Mouse (Mus musculus) monocyte, adult 2 months (primary cell): ENCODE results near the gene Pde7b.

ENCODE experiments used
- DNase-seq, 2 experiments: peaks; one replicate each; pipeline ENCODE4 v3.0.0; 2022; ENCODE audit warnings: low spot score in 2 of 2, low read depth in 1 of 2

Gene Pde7b

DNA sequence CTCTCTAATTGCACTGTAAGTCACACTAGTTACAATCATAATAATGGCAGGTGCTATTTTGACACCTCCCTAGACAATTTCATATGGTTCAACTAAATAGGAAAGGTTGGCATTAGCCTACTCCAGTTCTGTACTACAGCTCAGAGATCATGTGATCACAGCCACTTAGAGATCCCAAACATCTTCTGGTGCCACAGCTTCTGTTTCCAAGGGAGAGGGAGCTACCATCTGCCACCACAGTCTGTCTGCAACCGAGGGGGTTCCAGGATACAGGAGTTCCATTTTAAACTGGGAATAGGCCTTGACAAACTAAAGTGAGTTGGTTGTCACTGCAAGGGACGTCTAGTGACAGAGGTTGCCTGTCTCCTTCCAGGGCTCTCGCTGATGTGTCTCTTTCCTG lies 344.1 kb downstream of the Pde7b start:
- DNase-seq: no peak

GRCm38 (mm10) chr10:20379071-20379735 lies 345.7 kb downstream of the Pde7b start:
- no peak for DNase-seq

- DNase-seq: no peak
Measured at GRCm38 (mm10) chr10:20377621-20378020, 347.3 kb downstream of the Pde7b start.

- no peak for DNase-seq
Measured at GRCm38 (mm10) chr10:20372046-20372445, 352.8 kb downstream of the Pde7b start.

GRCm38 (mm10) chr10:20362450-20363118 lies 362.3 kb downstream of the Pde7b start:
- no peak for DNase-seq

- no peak for DNase-seq
Measured at GRCm38 (mm10) chr10:20361542-20362449, 363.1 kb downstream of the Pde7b start.

DNA sequence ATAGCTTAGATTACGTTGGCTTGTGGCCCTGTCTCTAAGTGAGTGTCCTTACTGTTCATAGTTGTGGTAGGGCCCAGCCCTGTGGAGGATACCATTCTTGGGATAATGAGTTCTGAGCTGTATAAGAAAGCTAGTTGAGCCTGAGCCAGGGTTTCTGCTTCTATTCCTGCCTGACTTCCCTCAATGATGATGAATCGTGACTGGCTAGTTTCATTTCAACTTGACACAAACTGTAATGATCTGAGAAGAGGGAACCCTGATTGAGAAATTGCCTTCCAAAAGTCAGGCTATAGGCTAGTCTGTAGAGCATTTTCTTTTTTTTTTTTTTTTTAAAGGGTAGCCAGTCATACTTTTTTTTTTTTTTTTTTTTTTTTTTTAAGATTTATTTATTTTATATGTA lies 376.0 kb downstream of the Pde7b start:
- DNase-seq: peak; percentile 17 to 39
